Mouse (Mus musculus): ENCODE results near the gene Fgd2. TPM values are rescaled to one million over a fixed set of nuclear protein-coding genes. Genes with fewer than 3 reads are reported as not detected.

Fgd2 gene
- polyA plus RNA-seq, 1 experiment from 2014 or later: 12.3 TPM

- peak overlapping the region; percentile 26; the same call in 1 of the 2 replicates for H3K27ac ChIP-seq (replicated peaks)
- H3K27me3 ChIP-seq (replicated peaks; ENCODE audit: low read depth, poor library complexity, severe bottlenecking): peaks cover 86% of the 10 kb centered on the region
- no peaks in the 10 kb centered on the region for H3K9me3 ChIP-seq
- 5% methylated on average over 18 of the region's 18 CpGs for WGBS
- H3K4me1 ChIP-seq: peaks cover 52% of the 10 kb centered on the region
- no peaks in the 10 kb centered on the region for H3K36me3 ChIP-seq (replicated peaks)
- H3K4me3 ChIP-seq: peak overlapping the region; percentile 33
- peak; percentile 75 for DNase-seq (ENCODE audit: low spot score)
Observed at GRCm38 (mm10) chr17:29322603-29322962, 38.1 kb upstream of the Fgd2 start.

DNA sequence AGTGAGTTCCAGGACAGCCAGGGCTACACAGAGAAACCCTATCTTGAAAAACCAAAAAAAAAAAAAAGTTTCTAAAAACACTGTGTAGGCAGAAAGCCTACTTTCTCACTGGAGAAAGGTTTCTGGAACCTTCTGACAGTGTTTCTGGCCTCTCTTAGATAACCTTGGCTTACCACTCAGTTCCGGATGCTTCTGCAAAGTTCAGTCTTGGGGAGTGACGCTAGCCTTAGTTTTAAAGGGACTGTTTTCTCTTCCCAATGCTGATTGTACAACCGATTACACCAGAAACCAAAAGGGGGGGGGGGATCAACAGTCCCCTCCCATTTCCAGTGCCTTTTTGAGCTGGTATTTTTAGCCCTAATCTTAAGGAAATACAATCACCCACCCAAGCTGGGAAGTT, 37.1 kb upstream of the Fgd2 start:
- H3K36me3 ChIP-seq (replicated peaks): 0 out of 2 replicates have a peak, but pooled peaks cover 2% of the 10 kb centered on the region
- no peaks in the 10 kb centered on the region for H3K9me3 ChIP-seq
- 91% methylated on average over 3 of the region's 3 CpGs for WGBS
- H3K4me1 ChIP-seq: peaks cover 53% of the 10 kb centered on the region
- no peak overlapping the region for H3K27ac ChIP-seq (replicated peaks)
- no peak for DNase-seq (ENCODE audit: low spot score)
- no peak overlapping the region for H3K4me3 ChIP-seq
- H3K27me3 ChIP-seq (replicated peaks; ENCODE audit: low read depth, poor library complexity, severe bottlenecking): peaks cover 94% of the 10 kb centered on the region

GRCm38 (mm10) chr17:29325831-29326230, 34.9 kb upstream of the Fgd2 start:
- Histone ChIP-seq H3K27ac (replicated peaks) (peak overlapping the region; percentile 80), H3K9me3 (no peaks in the 10 kb centered on the region), H3K4me1 (peaks cover 45% of the 10 kb centered on the region), H3K27me3 (replicated peaks; ENCODE audit: low read depth, poor library complexity, severe bottlenecking) (peaks cover 79% of the 10 kb centered on the region), H3K4me3 (peak overlapping the region; percentile 55), H3K36me3 (replicated peaks) (peaks cover 15% of the 10 kb centered on the region)
- DNase-seq (ENCODE audit: low spot score): peak; percentile 20
- 41% methylated on average over 13 of the region's 13 CpGs for WGBS

DNA sequence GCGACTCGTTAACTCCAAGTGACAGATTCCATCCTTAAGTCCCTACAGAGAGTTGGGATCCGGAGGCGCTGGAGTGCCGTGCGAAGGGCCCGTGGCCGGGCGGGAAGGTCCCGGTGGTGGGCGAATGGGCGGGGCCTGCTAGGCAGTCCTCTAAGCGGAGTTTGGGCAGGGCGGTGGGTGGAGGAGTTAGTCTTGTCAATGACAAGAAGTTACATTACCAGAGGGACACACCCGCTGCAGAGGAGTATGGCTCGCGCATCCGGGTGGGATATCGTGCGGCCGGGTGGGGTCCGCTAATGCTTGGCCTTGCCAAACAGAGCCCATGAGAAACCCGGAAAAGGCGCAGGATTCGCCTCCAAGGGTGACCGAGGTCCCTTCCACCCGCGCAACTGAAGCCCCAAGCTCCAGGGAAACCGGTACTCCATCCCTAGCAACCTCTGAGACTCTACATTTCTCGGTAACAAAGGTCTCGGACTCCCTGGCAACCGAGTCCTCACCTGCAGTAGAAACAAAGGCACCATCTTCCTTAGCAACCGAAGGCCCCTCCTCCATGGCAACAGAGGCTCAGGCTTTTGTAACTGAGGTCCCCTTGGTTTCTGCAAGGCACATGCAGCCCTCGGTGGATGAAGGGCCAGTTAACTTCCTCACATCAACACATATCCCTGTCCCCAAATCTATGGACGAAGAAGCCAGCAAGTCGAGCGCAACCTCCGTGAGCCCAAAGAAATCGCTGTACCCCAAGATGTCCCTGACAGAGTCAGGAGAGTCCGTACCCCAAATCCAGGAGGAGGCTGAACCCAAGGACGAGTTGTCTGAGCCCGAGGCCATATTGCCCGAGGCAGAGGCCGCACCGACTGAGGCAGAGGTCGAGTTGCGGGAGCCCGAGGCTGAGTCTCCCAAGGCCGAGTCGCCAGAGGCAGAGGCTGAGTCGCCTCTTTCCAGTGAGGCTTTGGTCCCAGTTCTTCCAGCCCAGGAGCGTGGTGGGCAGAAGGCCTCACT, 33.9 kb upstream of the Fgd2 start:
- peak; percentile 67 for DNase-seq (ENCODE audit: low spot score)
- Histone ChIP-seq H3K27me3 (replicated peaks; ENCODE audit: low read depth, poor library complexity, severe bottlenecking) (peaks cover 69% of the 10 kb centered on the region), H3K27ac (replicated peaks) (peak overlapping the region; percentile 80), H3K4me3 (peak overlapping the region; percentile 55), H3K36me3 (replicated peaks) (peaks cover 25% of the 10 kb centered on the region), H3K9me3 (no peaks in the 10 kb centered on the region), H3K4me1 (peaks cover 46% of the 10 kb centered on the region)
- 8% methylated on average over 52 of the region's 52 CpGs for WGBS

GRCm38 (mm10) chr17:29327691-29328090, 33.0 kb upstream of the Fgd2 start:
- no peaks in the 10 kb centered on the region for H3K9me3 ChIP-seq
- H3K27me3 ChIP-seq (replicated peaks; ENCODE audit: low read depth, poor library complexity, severe bottlenecking): peaks cover 61% of the 10 kb centered on the region
- H3K4me1 ChIP-seq: peaks cover 38% of the 10 kb centered on the region
- 78% methylated on average over 9 of the region's 9 CpGs for WGBS
- DNase-seq (ENCODE audit: low spot score): no peak
- peaks cover 33% of the 10 kb centered on the region for H3K36me3 ChIP-seq (replicated peaks)
- peak overlapping the region; percentile 80 for H3K27ac ChIP-seq (replicated peaks)
- H3K4me3 ChIP-seq: peak overlapping the region; percentile 55; the same call in 1 of the 2 replicates

- Histone ChIP-seq H3K4me3 (no peak overlapping the region), H3K36me3 (replicated peaks) (peaks cover 56% of the 10 kb centered on the region), H3K9me3 (no peaks in the 10 kb centered on the region), H3K27me3 (replicated peaks; ENCODE audit: low read depth, poor library complexity, severe bottlenecking) (peaks cover 39% of the 10 kb centered on the region), H3K4me1 (peaks cover 35% of the 10 kb centered on the region), H3K27ac (replicated peaks) (no peak overlapping the region)
- no peak for DNase-seq (ENCODE audit: low spot score)
- 81% methylated on average over 3 of the region's 3 CpGs for WGBS
Observed at GRCm38 (mm10) chr17:29330221-29330620, 30.5 kb upstream of the Fgd2 start.

DNA sequence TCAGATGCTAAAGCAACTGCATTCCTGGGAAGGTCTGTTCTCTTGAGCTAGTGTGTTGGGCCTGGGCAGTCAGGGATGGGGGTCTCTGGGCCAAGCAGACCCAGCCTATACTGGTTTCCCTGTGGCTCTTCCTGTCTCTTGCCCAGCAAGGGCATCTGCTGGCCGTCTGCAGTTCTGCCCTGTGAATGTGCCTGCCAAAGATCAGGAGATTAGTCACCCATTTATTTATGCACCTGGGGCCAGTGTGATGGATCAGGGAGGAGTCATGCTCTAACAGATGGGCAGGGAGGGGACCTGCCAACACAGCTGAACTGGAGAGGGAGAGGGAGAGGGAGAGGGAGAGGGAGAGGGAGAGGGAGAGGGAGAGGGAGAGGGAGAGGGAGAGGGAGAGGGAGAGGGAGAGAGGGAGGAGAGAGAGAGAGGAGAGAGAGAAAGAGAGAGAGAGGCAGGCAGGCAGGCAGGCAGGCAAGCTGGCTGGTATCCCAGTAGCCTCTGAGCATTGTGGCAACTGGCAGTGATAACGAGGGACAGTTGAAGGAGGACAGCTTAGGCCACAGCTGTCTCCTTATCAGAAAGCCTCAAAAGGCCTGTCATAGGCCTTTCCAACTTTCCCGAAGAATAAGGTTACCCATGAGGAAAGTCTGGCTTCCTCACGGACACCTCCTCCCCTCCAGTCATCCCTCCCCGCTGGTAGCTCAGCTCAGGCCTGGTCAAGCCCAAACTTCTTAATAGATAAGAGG, 29.9 kb upstream of the Fgd2 start:
- DNase-seq (ENCODE audit: low spot score): no peak
- H3K27me3 ChIP-seq (replicated peaks; ENCODE audit: low read depth, poor library complexity, severe bottlenecking): peaks cover 34% of the 10 kb centered on the region
- peaks cover 62% of the 10 kb centered on the region for H3K36me3 ChIP-seq (replicated peaks)
- H3K27ac ChIP-seq (replicated peaks): no peak overlapping the region
- H3K4me1 ChIP-seq: peaks cover 32% of the 10 kb centered on the region
- H3K4me3 ChIP-seq: no peak overlapping the region
- WGBS: 40% methylated on average over 5 of the region's 5 CpGs
- H3K9me3 ChIP-seq: no peaks in the 10 kb centered on the region

DNA sequence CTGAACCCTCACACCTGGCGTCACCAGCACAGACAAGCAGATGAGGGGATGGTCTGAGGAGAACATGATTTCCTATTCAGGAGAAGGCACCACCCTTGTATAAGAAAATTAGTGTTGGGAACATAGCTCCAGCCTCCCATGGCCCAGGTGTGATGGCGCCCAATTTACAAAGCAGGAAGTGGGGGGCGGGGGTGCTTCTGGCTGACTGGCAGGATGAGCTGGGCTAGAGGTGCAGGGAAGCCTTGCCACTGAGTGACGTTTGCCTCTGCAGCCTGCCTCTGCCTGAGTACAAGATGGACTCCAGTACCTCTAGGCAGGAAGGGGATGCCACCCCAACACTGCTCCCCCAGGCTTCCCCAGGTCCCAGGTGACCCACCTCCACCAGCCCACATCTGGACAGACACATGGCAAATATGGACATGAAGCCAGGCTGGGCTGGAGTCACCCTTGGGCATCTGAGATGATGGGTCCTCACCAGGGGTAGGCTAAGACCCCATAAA, 28.5 kb upstream of the Fgd2 start:
- H3K27ac ChIP-seq (replicated peaks): no peak overlapping the region
- peaks cover 18% of the 10 kb centered on the region for H3K4me1 ChIP-seq
- H3K36me3 ChIP-seq (replicated peaks): peaks cover 76% of the 10 kb centered on the region
- DNase-seq (ENCODE audit: low spot score): no peak
- no peak overlapping the region for H3K4me3 ChIP-seq
- peaks cover 20% of the 10 kb centered on the region for H3K27me3 ChIP-seq (replicated peaks; ENCODE audit: low read depth, poor library complexity, severe bottlenecking)
- no peaks in the 10 kb centered on the region for H3K9me3 ChIP-seq
- 81% methylated on average over 4 of the region's 4 CpGs for WGBS

DNA sequence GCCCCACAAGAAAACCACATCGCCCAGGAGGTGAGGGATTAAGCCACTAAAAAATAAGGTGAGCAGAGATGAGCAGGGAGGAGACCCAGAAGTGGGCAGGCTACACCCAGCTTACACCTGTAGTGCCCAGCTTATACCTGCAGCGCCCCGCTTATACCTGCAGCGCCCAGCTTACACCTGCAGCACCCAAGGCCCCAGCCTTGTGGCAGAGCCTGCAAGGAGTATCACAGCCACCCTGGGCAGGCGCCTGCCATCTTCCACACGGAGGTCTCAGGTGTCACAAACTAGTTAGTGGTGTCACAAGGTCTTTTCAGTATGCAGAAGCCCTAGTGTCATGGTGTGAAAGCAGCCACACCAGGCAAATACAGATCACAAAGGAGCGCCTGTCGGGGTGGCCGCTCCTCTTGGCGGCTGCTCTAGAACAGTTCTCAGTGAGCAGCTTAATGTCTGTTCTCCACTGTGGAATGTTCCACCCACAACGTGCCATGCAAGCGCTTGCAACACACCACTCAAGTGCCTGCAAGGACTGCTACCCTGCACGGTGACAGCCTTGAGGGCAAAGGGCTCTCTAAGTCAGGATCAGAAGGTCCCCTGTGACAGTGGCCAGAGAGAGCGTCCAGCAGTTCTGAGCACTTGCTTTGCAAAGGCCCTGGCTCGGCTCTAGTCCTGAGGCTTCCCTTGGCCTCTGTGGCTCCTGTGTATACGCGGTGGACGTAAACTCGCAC, 24.3 kb upstream of the Fgd2 start:
- H3K36me3 ChIP-seq (replicated peaks): peaks cover 95% of the 10 kb centered on the region
- no peaks in the 10 kb centered on the region for H3K9me3 ChIP-seq
- no peak overlapping the region for H3K27ac ChIP-seq (replicated peaks)
- H3K4me1 ChIP-seq: peaks cover 17% of the 10 kb centered on the region
- 92% methylated on average over 19 of the region's 19 CpGs for WGBS
- no peak for DNase-seq (ENCODE audit: low spot score)
- H3K27me3 ChIP-seq (replicated peaks; ENCODE audit: low read depth, poor library complexity, severe bottlenecking): no peaks in the 10 kb centered on the region
- no peak overlapping the region for H3K4me3 ChIP-seq

DNA sequence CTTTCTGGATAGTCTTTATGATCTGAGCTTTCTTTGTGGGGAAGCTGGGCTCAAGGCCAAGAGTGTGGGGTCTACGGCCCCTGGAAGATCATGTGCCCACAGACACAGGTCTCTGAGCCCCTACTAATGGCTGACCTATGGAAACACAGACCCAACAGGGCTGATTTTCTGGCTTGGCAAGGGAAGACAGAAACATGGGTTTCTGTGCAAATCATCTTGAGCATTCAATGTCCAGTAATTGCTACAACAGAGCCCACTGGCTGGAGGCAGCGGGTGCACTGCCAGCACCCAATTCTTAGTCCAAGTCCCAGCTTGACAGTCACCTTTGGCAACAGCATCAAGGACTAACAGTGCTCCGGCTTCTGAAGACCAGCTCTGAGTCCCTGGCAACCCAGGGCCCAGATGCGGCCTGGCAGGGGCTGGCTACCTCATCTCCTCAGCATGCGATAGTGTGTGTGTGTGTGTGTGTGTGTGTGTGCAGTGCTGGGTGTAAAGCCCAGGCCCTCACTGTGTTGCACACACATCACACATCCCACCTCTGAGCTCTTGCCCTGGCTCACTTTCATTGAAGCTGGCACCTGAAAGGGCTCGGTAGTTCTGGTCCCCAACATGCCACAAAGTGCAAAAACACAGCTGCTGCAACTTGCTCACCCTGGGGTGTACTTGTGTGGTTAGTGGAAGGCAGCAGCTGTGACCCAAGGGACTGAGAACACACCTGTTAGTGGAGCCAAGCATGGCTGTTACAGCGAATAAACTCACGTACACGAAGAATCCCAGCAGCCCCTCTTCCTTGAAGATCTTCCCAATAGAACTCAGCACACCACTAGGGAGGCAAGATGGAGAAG, 22.5 kb upstream of the Fgd2 start:
- H3K4me3 ChIP-seq: no peak overlapping the region
- no peak for DNase-seq (ENCODE audit: low spot score)
- no peaks in the 10 kb centered on the region for H3K9me3 ChIP-seq
- peaks cover 94% of the 10 kb centered on the region for H3K36me3 ChIP-seq (replicated peaks)
- H3K27ac ChIP-seq (replicated peaks): no peak overlapping the region
- H3K4me1 ChIP-seq: peaks cover 32% of the 10 kb centered on the region
- 94% methylated on average over 9 of the region's 9 CpGs for whole genome bisulfite sequencing
- H3K27me3 ChIP-seq (replicated peaks; ENCODE audit: low read depth, poor library complexity, severe bottlenecking): no peaks in the 10 kb centered on the region

GRCm38 (mm10) chr17:29339170-29339768, 21.4 kb upstream of the Fgd2 start:
- Histone ChIP-seq H3K9me3 (no peaks in the 10 kb centered on the region), H3K27ac (replicated peaks) (no peak overlapping the region), H3K36me3 (replicated peaks) (peaks cover 94% of the 10 kb centered on the region), H3K27me3 (replicated peaks; ENCODE audit: low read depth, poor library complexity, severe bottlenecking) (no peaks in the 10 kb centered on the region), H3K4me1 (peaks cover 37% of the 10 kb centered on the region), H3K4me3 (no peak overlapping the region)
- no peak for DNase-seq (ENCODE audit: low spot score)
- 82% methylated on average over 11 of the region's 11 CpGs for WGBS

Data from embryonic facial prominence, embryonic 10.5 days (tissue).